Mouse (Mus musculus): ENCODE measurements around the gene Fis1.

- TF ChIP-seq CTCF (IDR thresholded peaks at IDR 0.05; ENCODE audit: low read depth) = no peak
- TF ChIP-seq EP300 (optimal IDR thresholded peaks at IDR 0.05) = no peak
Observed at GRCm38 (mm10) chr5:136932956-136933355, 20.1 kb upstream of the Fis1 start.

Measured in stomach, postnatal 0 days (tissue).